Mouse (Mus musculus) embryo, embryonic 11 days (tissue): ENCODE results near the gene Ccnb3.
"Not testable (repeated sequence)": the region's sequence is repeated elsewhere in the genome, so short reads cannot be mapped to it uniquely, and the experiment has no call there.

Experiments used
- DNase-seq: peaks from one replicate; pipeline ENCODE4 v3.0.0-alpha.2; 2015

Ccnb3 gene

DNA sequence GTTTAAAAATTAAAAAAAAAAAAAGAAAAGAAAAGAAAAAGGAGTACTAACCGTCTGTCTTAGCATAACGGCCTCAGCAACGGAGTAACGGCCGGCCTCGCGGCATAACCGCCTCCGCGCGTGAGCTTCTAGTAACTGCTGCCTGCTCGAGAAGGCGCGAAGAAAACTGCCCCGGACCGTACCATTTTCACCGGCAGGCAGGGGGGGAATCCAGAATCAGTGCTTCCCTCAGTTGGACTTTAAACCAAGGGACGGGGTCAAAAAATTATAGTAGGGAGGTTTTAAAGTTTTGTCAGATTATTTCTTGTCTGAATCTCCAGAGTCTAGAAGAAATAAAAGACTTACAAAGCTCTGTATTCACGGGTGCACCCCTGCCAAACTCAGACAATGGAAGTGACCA is at the start of gene Ccnb3:
Gene Ccnb3, minus strand, starts transcription at position 101 of the 400 bp plus-strand sequence.
- no peak for DNase-seq

DNA sequence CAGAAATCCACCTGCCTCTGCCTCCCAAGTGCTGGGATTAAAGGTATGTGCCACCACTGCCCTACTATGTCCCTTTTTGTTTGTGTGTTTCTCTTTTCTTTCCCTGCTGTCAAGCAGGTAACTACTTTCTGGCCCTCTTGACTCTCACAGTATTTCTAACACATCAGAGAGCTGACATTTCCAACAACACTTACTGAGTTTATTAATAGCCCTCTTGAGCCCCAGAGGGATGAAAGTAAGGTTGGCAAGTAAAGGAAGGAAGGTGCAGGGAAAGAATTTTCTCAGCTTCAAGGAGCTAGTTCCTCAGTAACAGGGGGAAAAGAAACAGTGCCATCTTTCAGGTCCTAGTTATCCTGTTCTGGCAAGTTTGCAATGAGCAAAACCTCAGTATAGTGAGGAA is 48.9 kb upstream of the Ccnb3 start:
- DNase-seq: no peak

DNA sequence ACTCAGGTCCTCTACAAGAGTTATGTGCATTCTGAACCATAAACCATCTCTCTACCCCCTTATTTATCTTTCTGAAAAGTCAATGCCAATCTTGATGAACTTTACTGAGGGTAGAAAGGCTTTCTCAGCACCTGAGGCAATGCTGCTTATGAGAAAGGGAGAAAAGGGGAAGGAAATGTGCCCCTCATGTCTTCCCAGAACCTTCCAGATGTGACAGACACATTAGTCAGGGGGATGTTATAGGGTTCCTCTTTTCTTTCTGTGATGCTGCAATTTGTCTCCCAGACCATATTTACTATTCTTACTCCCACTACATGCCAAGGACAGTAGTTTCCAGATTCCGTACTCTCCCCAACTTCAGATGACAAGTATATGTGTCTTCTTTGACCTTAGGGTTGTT is 44.5 kb upstream of the Ccnb3 start:
- DNase-seq: no peak

DNA sequence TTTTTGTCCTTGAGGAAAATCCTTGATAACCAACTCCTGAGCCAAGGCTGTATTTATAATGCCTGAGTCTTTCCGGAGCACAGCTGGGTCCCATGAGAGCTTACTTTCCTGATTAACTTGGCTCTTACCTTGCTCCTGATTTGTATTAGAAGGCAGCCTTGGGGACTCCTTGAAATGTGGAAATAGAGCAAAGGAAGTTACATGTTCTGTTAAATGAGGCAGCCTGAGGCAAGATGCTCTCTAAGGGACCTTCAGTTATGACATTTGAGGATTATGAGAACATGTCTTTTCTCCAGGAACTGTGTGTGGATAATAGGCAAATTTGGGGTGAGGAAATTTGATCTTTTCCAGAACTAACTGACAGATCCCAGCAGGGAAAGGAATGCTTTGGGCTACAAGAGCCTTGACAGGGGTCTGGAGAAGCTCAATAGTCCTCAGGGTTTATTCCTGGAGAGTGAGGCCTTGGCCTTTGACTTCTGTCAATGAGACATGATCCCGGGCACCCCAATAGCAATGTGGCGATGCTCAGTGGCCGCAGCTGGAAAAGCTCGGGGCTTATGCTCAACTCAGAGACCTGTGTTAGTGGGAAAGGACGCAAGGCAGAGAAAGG is 38.5 kb upstream of the Ccnb3 start:
- DNase-seq: peak; percentile 13

DNA sequence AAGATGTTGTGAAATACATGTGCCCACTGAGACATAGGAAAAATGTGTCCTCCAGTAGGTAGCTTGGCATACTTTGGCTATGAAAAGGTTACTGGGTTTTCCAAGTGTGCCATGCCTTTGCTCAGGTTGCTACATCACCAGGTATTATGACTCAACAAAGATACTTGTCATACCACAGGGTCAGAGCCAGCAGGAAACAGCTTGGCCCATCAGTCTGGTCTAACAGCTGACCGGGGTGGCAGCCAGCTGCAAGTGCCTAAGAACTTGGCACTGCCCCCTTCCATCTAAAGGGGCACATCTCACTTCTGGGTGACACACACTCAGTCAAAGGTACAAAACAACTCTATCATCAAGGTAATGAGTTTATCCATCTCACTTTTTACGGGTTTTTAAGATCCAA is 26.6 kb upstream of the Ccnb3 start:
- no peak for DNase-seq

DNA sequence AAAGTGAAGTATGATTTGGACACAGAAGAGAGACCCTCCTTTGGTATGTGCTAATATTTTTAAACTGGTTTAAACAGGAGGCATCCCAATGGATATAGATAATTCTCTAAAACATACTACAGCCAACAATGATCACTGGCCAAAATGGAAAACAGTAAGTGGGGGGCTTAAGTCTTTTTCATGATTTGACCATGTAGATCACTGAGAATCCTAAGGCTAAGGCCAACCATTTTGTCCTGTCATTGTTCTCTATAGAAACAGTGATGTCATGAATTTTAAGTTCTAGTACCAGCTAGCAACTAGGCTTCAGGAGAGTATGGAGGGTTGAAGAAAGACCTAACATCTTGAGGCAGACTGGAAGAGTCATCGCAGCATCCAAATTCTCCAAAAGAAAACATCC is 25.8 kb upstream of the Ccnb3 start, which contains the start of gene Akap4:
Gene Akap4, plus strand, starts transcription at position 301 of the 400 bp plus-strand sequence.
- no peak for DNase-seq

DNA sequence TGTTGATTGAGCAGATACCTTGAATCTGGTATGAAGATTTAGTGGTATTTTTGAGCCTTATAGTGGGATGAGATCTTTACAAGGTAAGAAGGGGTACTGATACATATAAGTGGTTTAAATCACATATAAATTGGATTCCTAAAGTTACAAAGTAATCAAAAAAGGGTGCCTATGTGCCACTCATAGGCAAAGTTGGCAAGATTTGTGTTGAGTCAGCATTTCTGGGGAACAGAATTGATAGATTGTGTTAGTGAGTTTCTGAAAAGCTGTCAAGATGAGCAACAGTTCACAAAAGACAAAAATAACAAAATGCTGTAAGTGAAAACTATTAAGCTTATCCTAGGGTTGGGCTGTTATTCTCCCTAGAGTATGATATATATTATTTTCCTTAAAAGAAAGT is 22.7 kb upstream of the Ccnb3 start:
- no peak for DNase-seq

DNA sequence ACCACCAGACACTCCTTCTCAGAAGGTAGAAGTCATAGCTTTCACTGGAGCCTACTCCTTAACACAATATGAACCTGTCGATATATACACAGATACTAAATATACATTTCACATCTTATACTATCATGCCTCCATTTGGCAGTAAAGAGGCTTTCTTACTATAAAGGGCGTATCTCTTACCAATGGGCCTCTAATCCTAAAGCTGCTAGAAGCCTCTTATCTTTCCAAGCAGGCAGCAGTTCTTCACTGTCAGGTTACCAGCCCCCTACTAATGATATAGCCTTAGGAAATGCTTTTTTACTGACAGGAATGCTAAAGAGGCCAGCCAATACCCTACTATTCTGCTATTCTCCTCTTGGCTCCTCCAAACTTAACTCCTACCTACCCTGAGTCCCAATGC is 16.2 kb upstream of the Ccnb3 start:
- DNase-seq: no peak

DNA sequence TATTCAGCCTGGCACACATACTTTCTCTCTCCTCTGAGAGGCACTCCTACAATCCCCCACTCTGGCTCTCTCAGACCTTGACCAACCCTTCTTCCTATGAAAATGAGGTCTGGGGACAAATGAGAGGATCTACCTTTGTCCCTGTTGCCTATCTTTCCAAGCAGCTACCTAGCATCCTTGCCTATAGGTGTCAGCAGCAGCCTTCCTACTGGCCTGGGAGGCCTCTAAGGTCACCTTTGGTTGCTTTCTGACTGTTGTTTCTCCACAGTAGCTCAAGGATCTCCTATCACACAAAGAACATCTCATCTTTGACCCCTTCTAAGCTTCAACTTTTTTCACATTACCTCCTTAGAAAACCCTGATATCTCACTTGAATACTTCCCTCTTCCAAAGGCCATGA is 15.6 kb upstream of the Ccnb3 start:
- DNase-seq: no peak

DNA sequence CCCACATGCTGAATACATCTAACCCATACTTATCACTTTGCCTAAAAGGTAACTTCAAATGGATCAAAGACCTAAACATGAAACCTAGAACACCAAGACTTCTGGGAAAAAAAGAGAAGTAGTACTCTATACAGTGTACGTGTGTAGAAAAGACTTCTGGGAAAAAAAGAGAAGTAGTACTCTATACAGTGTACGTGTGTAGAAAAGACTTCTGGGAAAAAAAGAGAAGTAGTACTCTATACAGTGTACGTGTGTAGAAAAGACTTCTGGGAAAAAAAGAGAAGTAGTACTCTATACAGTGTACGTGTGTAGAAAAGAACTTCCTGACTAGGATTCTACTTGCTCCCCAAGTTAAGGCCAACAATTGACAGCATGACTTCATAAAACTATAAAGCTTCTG is 57.5 kb downstream of the Ccnb3 start:
- DNase-seq: not testable (repeated sequence)

DNA sequence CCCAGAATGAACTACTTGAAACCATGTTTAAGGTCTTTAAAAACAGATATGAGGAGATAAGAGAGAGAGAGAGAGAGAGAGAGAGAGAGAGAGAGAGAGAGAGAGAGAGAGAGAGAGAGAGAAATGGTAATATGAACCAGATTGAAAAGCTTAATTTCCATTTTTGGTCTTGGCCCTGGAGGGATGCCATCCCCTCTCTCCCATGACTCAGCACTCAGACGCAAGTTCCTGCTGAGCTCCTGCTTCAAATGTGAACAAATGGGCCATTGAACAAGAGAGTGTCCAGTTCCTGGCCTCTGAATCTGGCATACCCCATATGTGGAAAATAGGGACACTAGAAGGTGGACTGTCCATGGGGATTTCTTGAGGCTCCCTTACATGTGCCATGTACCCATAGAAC is 69.5 kb downstream of the Ccnb3 start:
- DNase-seq: no peak

DNA sequence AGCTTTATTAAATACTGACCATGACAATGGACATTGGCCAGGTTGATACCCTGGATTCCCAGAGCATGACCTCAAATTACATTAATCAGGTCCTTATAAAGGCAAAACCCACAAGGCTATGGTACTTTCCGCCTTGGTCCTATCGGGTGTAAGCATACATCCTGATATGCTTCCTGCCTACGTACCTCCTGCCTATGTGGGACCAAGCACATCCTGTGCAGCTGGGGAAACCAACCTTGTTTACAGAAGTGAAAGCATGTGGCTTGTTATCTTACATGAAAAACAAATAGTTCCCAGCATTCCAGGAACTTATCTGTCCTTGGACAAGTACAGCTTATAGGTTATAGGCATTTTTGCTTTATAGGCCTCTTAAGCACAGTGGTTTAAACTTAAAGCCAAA is 72.8 kb downstream of the Ccnb3 start:
- DNase-seq: no peak
